Mouse (Mus musculus) stomach, embryonic 15.5 days (tissue): ENCODE measurements around the gene Hoxc8. TPM values are rescaled to one million over a fixed set of nuclear protein-coding genes. Genes with fewer than 3 reads are reported as not detected.

Source experiments
- ATAC-seq: fragments of 200-750 bp; cut with Nextera tagmentation; 2 replicates; pipeline ENCODE4 v1.8.0; 2017; ENCODE audit warnings: low read depth, moderate number of reproducible peaks, moderate TSS enrichment; ENCODE audit not compliant: insufficient read depth, low FRiP score
- H3K27ac ChIP-seq: fragments of 300-500 bp; sonication (generic); 2 replicates; pipeline ENCODE4 v1.5.1; 2015; ENCODE audit warnings: mild to moderate bottlenecking, inconsistent platforms
- H3K27me3 ChIP-seq: fragments of 300-500 bp; sonication (generic); replicated peaks from 2 replicates; pipeline ENCODE4 v1.6.1; 2015; ENCODE audit warnings: inconsistent platforms
- H3K36me3 ChIP-seq: fragments of 300-500 bp; sonication (generic); 2 replicates; pipeline ENCODE4 v1.6.1; 2015; ENCODE audit warnings: inconsistent platforms
- H3K4me1 ChIP-seq: fragments of 300-500 bp; sonication (generic); 2 replicates; pipeline ENCODE4 v1.6.1; 2015; ENCODE audit warnings: inconsistent platforms
- H3K4me2 ChIP-seq: fragments of 300-500 bp; sonication (generic); 2 replicates; pipeline ENCODE4 v1.6.1; 2015; ENCODE audit warnings: mild to moderate bottlenecking, inconsistent platforms
- H3K4me3 ChIP-seq: fragments of 300-500 bp; sonication (generic); replicated peaks from 2 replicates; pipeline ENCODE4 v1.5.1; 2015; ENCODE audit warnings: inconsistent platforms
- H3K9ac ChIP-seq: fragments of 300-500 bp; sonication (generic); 2 replicates; pipeline ENCODE4 v1.6.1; 2015; ENCODE audit warnings: inconsistent platforms
- H3K9me3 ChIP-seq: fragments of 300-500 bp; sonication (generic); 2 replicates; pipeline ENCODE4 v1.6.1; 2016; ENCODE audit warnings: inconsistent platforms
- WGBS: fragments of 180-500 bp; shearing (Covaris S2); methylation state at CpG from one replicate; pipeline ENCODE4 v1.1.7; 2015; 5-methylcytosine and 5-hydroxymethylcytosine counted together
- polyA plus RNA-seq: library from polyadenylated mRNA; unstranded; fragments of >200 nt; fragmentation: Nextera tagmentation; extraction: Ambion mirVana; gene quantifications from 2 replicates; pipeline ENCODE4 v1.2.1, GENCODE M21; 2015

Gene Hoxc8
- polyA plus RNA-seq, 1 experiment from 2014 or later = 1.9 TPM

DNA sequence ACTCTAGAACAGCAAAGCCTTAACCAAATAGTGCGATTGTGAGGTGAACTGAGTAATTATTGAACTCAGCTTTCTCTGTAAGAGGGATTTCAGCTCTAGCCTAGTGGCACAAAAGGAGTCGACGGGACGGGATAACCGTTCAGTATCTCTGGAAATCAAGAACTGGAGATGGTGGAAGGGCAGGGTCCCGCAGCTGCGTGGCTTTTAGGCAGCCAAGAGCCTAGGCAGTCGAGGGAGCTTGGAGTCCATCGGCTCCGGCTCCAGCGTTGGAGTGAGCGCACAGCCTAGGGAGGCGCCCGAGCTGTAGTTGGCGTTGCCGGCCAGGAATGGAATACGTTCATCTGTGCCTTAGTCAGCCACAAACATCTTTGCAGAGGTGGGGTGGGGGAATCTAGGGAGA, 14.9 kb downstream of the Hoxc8 start:
- Histone ChIP-seq H3K4me3 (no peak overlapping the region), H3K4me1 (0 out of 2 replicates have a peak, but pooled peaks cover under 1% of the 10 kb centered on the region), H3K4me2 (no peak overlapping the region), H3K27me3 (peaks cover 94% of the 10 kb centered on the region), H3K9me3 (no peaks in the 10 kb centered on the region), H3K27ac (peak overlapping the region; percentile 71), H3K36me3 (no peaks in the 10 kb centered on the region), H3K9ac (no peak overlapping the region)
- 7% methylated on average over 17 of the region's 17 CpGs for WGBS
- peak; percentile 41; the same call in 1 of the 2 replicates for ATAC-seq

DNA sequence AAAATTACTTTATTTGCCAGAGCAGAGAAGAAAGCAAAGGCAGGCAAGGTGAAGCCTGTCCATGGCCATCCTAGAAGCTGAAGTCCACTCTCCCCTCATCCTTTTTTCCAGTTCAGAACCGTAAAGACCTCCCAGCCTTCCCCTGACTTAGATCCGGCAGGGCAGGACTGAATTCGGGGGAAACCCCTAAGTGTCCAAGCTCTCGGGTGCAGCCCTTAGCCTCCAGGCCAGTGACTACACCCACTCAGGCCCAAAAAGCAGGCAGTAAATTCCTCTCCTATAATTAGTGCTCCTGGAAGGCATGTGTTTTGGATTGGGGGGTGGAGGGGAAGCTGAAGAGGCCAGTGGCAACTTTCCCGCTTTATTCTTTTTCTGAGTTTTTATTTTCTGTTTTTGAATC, 15.4 kb downstream of the Hoxc8 start:
- H3K27me3 ChIP-seq = peaks cover 93% of the 10 kb centered on the region
- no peak overlapping the region for H3K9ac ChIP-seq
- WGBS = 19% methylated on average over 5 of the region's 5 CpGs
- 0 out of 2 replicates have a peak, but pooled peaks cover 4% of the 10 kb centered on the region for H3K4me1 ChIP-seq
- H3K27ac ChIP-seq = peak overlapping the region; percentile 71
- H3K4me2 ChIP-seq = no peak overlapping the region
- H3K9me3 ChIP-seq = no peaks in the 10 kb centered on the region
- no peak overlapping the region for H3K4me3 ChIP-seq
- no peaks in the 10 kb centered on the region for H3K36me3 ChIP-seq
- no peak for ATAC-seq

DNA sequence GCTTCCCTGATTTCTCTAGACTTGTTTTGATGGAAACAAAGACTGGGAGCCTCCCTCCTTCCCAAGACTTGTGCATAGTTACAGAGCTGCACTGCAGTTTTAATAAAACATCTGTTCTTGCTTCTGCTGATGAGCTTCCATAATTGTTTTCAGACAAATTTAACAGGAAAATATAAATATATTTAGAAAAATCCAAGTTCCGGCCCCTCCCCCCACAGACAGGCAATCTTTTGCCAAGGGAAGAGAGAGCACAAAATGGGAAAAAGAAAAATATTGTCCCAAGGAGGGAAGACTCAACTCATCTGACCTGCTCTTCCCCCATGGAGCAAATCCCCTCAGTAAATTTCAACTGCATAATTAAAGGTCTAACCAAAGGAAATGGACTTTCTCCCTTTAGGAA, 15.9 kb downstream of the Hoxc8 start:
- H3K27ac ChIP-seq = peak overlapping the region; percentile 71; the same call in 1 of the 2 replicates
- H3K36me3 ChIP-seq = no peaks in the 10 kb centered on the region
- no peak for ATAC-seq
- no peak overlapping the region for H3K4me2 ChIP-seq
- H3K4me1 ChIP-seq = peaks cover 7% of the 10 kb centered on the region; the same call in 1 of the 2 replicates
- H3K9ac ChIP-seq = no peak overlapping the region
- 24% methylated on average over 1 of the region's 1 CpGs for WGBS
- H3K4me3 ChIP-seq = no peak overlapping the region
- no peaks in the 10 kb centered on the region for H3K9me3 ChIP-seq
- H3K27me3 ChIP-seq = peaks cover 93% of the 10 kb centered on the region

GRCm38 (mm10) chr15:103009265-103010111, 19.1 kb downstream of the Hoxc8 start:
- ATAC-seq = no peak
- Histone ChIP-seq H3K27ac (peak overlapping the region; percentile 52), H3K9ac (peak overlapping the region; percentile 22; the same call in 1 of the 2 replicates), H3K36me3 (no peaks in the 10 kb centered on the region), H3K9me3 (no peaks in the 10 kb centered on the region), H3K4me3 (peak overlapping the region; percentile 33), H3K27me3 (peaks cover 88% of the 10 kb centered on the region), H3K4me2 (peak overlapping the region; percentile 42), H3K4me1 (peaks cover 21% of the 10 kb centered on the region)
- 2% methylated on average over 27 of the region's 27 CpGs for WGBS

DNA sequence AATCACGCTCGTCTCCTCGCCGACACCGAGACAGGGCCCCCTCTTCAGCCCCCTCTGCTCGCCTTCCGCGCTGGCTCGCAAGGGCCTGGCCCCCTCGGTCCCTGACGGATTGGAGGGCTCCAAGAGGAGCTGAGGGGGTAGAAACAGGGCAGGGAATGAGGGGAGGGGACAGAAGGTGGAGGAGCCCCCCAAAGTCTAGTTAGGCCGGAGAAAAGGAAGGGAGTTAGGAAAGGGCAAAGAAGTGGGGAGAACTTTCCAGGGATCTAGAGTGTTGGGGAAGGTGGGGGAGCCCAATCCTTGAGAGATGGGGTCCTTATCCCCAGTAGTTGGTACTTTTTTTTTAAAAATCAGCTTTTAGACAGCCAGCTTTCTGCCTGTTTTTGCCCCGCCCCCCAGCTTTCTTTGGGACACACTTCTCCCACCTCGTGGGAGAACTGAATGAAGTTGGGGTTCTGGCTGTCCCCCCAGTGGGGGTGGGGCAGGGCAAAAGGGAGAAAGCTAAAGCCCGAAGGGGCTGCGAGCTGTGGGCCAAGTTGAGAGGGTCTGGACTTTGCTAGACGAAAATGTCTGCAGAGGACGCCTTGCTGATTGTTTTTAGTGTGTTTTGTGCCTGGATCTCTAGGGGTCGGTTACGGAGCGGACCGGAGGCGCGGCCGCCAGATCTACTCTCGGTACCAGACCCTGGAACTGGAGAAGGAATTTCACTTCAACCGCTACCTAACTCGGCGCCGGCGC, 19.9 kb downstream of the Hoxc8 start:
- Histone ChIP-seq H3K4me1 (peaks cover 21% of the 10 kb centered on the region), H3K36me3 (no peaks in the 10 kb centered on the region), H3K9ac (peak overlapping the region; percentile 22; the same call in 1 of the 2 replicates), H3K27me3 (peaks cover 81% of the 10 kb centered on the region), H3K9me3 (no peaks in the 10 kb centered on the region), H3K4me3 (peak overlapping the region; percentile 33), H3K4me2 (peak overlapping the region; percentile 42), H3K27ac (peak overlapping the region; percentile 52)
- ATAC-seq = no peak
- WGBS = 9% methylated on average over 31 of the region's 31 CpGs

GRCm38 (mm10) chr15:103010847-103011555, 20.6 kb downstream of the Hoxc8 start:
- peak overlapping the region; percentile 42 for H3K4me2 ChIP-seq
- peaks cover 21% of the 10 kb centered on the region for H3K4me1 ChIP-seq
- peak overlapping the region; percentile 30; the same call in 1 of the 2 replicates for H3K9ac ChIP-seq
- peak overlapping the region; percentile 52 for H3K27ac ChIP-seq
- 15% methylated on average over 28 of the region's 28 CpGs for WGBS
- H3K36me3 ChIP-seq = no peaks in the 10 kb centered on the region
- H3K4me3 ChIP-seq = peak overlapping the region; percentile 33
- no peak for ATAC-seq
- H3K27me3 ChIP-seq = peaks cover 81% of the 10 kb centered on the region
- no peaks in the 10 kb centered on the region for H3K9me3 ChIP-seq

DNA sequence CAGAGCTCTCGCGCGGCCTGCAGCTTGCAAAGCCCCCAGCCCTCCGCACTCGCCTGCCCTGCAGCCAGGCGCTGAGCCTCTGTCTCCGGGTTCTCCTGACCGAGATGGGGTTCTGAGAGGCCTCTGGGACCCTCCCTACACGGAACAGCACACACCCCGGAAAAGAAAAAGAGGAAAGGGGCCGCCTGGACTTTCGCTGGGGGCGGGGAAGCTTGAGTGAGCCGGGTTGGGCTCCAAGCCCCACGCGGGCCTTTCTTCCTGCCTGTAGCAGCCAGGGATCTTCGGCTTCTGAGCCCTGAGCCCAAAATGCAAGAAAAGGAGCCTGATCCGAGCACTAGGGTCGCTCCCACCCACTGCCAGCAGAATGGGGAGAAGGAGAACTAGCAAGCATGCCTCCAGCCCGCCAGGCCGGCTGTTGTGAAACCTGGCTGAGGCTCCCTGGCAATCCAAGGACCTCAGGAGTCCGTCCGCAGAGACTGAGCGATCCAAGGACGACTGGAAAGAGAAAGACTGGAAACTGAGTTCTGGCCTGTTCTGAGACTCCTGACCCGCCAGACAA, 21.6 kb downstream of the Hoxc8 start:
- Histone ChIP-seq H3K4me1 (peaks cover 21% of the 10 kb centered on the region), H3K9ac (peak overlapping the region; percentile 16; the same call in 1 of the 2 replicates), H3K4me3 (peak overlapping the region; percentile 23; the same call in 1 of the 2 replicates), H3K27me3 (peaks cover 81% of the 10 kb centered on the region), H3K4me2 (peak overlapping the region; percentile 43), H3K27ac (peak overlapping the region; percentile 55), H3K36me3 (no peaks in the 10 kb centered on the region), H3K9me3 (no peaks in the 10 kb centered on the region)
- ATAC-seq = no peak
- WGBS = 25% methylated on average over 26 of the region's 26 CpGs

DNA sequence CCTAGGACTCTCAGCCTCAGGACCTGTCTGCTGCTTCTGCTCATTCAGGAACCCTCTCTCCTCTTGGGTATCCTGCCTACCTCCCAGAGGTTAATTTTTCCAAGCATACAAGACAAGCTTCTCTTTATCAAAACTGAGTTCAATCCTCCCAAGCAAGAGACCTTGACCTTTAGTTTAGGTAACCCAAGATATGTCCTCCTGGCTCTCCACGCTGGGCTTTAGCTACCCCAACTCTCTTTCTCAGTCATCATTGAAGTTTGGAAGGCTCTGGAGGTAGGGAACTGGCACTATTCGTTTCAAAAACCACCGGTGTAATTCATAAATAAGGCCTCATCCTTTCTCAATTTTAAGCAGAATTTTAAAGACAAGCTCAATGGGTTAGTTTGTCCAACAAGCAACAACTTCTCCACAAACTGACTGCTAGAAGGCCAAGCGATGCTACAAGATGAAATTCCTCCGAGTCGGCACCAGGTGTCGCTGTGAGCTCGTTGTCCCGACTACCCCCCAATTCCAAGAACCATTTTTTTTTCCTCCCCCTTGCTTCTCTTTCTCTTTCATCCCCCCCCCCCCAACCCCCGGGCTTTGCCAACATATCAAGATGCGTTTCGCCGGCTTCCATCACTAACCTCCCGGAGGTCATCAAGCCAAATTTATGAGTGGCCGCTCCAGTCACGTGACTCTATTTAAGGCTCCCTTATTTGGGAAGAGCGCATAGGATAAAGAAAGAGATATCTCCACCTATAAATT, 23.0 kb downstream of the Hoxc8 start:
- Histone ChIP-seq H3K4me2 (peak overlapping the region; percentile 75), H3K27ac (peak overlapping the region; percentile 93), H3K9me3 (no peaks in the 10 kb centered on the region), H3K4me1 (peaks cover 21% of the 10 kb centered on the region), H3K9ac (no peak overlapping the region), H3K27me3 (peaks cover 70% of the 10 kb centered on the region), H3K36me3 (no peaks in the 10 kb centered on the region), H3K4me3 (peak overlapping the region; percentile 47)
- 6% methylated on average over 17 of the region's 17 CpGs for WGBS
- ATAC-seq = no peak

DNA sequence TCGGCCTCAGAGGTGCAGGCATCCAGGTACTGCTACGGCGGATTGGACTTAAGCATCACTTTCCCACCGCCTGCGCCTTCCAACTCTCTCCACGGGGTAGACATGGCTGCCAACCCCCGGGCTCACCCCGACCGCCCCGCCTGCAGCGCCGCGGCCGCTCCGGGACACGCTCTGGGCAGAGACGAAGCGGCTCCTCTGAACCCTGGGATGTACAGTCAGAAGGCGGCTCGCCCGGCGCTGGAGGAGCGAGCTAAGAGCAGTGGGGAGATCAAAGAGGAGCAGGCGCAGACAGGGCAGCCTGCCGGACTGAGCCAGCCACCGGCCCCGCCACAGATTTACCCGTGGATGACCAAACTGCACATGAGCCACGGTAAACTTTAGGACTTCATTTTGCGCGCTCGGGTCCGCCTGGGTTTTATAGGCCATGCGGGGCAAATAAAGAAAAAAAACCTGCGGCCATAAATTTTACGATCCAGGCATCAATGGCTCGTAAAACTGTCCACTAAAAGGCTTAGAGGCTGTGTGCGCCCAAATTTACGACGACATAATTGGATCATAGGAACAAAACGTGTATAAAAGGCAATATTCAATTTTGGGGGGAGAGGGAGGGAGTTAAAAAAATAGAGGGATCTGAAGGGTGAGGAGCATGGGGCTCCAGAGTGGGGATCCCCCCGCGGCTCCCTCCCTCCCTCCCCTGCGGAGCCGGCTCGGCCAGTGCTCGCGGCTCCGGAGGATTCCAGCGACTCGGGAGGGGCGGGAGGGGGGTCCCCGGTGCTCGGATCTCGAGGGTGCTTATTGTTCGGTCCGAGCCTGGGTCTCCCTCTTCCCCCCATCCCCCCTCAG, 24.0 kb downstream of the Hoxc8 start:
- Histone ChIP-seq H3K4me2 (peak overlapping the region; percentile 75), H3K27ac (peak overlapping the region; percentile 93), H3K4me3 (peak overlapping the region; percentile 47), H3K27me3 (peaks cover 64% of the 10 kb centered on the region), H3K9ac (peak overlapping the region; percentile 37), H3K36me3 (no peaks in the 10 kb centered on the region), H3K9me3 (no peaks in the 10 kb centered on the region), H3K4me1 (peaks cover 21% of the 10 kb centered on the region)
- ATAC-seq = peak; percentile 27; the same call in 1 of the 2 replicates
- WGBS = under 1% methylated on average over 43 of the region's 57 CpGs

- 5% methylated on average over 26 of the region's 28 CpGs for WGBS
- 0 out of 2 replicates have a peak, but pooled peaks have one; percentile 10 for ATAC-seq
- Histone ChIP-seq H3K27ac (peak overlapping the region; percentile 93), H3K4me1 (peaks cover 21% of the 10 kb centered on the region), H3K36me3 (no peaks in the 10 kb centered on the region), H3K9ac (peak overlapping the region; percentile 37; the same call in 1 of the 2 replicates), H3K4me3 (peak overlapping the region; percentile 47), H3K9me3 (no peaks in the 10 kb centered on the region), H3K27me3 (peaks cover 65% of the 10 kb centered on the region), H3K4me2 (peak overlapping the region; percentile 75)
These were observed 24.6 kb downstream of the Hoxc8 start for GRCm38 (mm10) chr15:103015009-103015399.
